Mouse (Mus musculus) midbrain, postnatal 0 days (tissue): ENCODE data around the gene Arhgef6. TPM values are rescaled to one million over a fixed set of nuclear protein-coding genes. Genes with fewer than 3 reads are reported as not detected.

Source experiments
- ATAC-seq: fragments of 200-750 bp; cut with Nextera tagmentation; 2 replicates; pipeline ENCODE4 v1.8.0; 2017; ENCODE audit warnings: moderate number of reproducible peaks, mild to moderate bottlenecking, moderate TSS enrichment, moderate library complexity; ENCODE audit not compliant: low FRiP score
- DNase-seq: peaks from one replicate; pipeline ENCODE4 v3.0.0-alpha.2; 2015; ENCODE audit warnings: low spot score
- H3K27ac ChIP-seq: fragments of 300-500 bp; sonication (generic); 2 replicates; pipeline ENCODE4 v1.5.1; 2014; ENCODE audit warnings: low read depth, mild to moderate bottlenecking, low read length, mixed read lengths
- H3K27me3 ChIP-seq: fragments of 300-500 bp; sonication (generic); 2 replicates; pipeline ENCODE4 v1.6.1; 2014; ENCODE audit warnings: low read length, control low read depth, mixed read lengths; ENCODE audit not compliant: insufficient read depth
- H3K36me3 ChIP-seq: fragments of 300-500 bp; sonication (generic); 2 replicates; pipeline ENCODE4 v1.6.1; 2014; ENCODE audit warnings: low read length, control low read depth, mixed read lengths; ENCODE audit not compliant: insufficient read depth
- H3K4me1 ChIP-seq: fragments of 300-500 bp; sonication (generic); 2 replicates; pipeline ENCODE4 v1.6.1; 2014; ENCODE audit warnings: mild to moderate bottlenecking, control low read depth, antibody characterized with exemption, low read length, mixed read lengths; ENCODE audit not compliant: insufficient read depth
- H3K4me2 ChIP-seq: fragments of 300-500 bp; sonication (generic); 2 replicates; pipeline ENCODE4 v1.6.1; 2014; ENCODE audit warnings: low read depth, mild to moderate bottlenecking, low read length, mixed read lengths; ENCODE audit not compliant: poor library complexity, severe bottlenecking
- H3K4me3 ChIP-seq: fragments of 300-500 bp; sonication (generic); 2 replicates; pipeline ENCODE4 v1.5.1; 2014; ENCODE audit warnings: low read depth, mild to moderate bottlenecking, low read length, moderate library complexity
- H3K9ac ChIP-seq: fragments of 300-500 bp; sonication (generic); replicated peaks from 2 replicates; pipeline ENCODE4 v1.6.1; 2014; ENCODE audit warnings: mild to moderate bottlenecking, low read length, moderate library complexity, mixed read lengths; ENCODE audit not compliant: poor library complexity, severe bottlenecking
- H3K9me3 ChIP-seq: fragments of 300-500 bp; sonication (generic); 2 replicates; pipeline ENCODE4 v1.6.1; 2016; ENCODE audit warnings: low read length, control low read depth
- CTCF ChIP-seq: IDR thresholded peaks from 2 replicates; pipeline ENCODE4 v1.5.1; 2016; ENCODE audit warnings: antibody characterized with exemption, mild to moderate bottlenecking
- WGBS: fragments of 180-500 bp; shearing (Covaris S2); extraction: QIAGEN DNeasy Blood & Tissue Kit; methylation state at CpG from one replicate; pipeline ENCODE4 v1.1.7; 2014; 5-methylcytosine and 5-hydroxymethylcytosine counted together
- polyA plus RNA-seq: library from polyadenylated mRNA; unstranded; fragments of >200 nt; fragmentation: Nextera tagmentation; extraction: Ambion mirVana; gene quantifications from 2 replicates; pipeline ENCODE4 v1.2.1, GENCODE M21; 2015
- total RNA-seq: library from RNA; depleted of rRNA; stranded (reverse); fragments of >200 nt; gene quantifications from 2 replicates; pipeline ENCODE4 v1.2.3, GENCODE M21; 2014

Arhgef6 gene
- total and polyA plus RNA-seq, 2 experiments from 2014 or later, result 5.0 to 8.9 TPM

GRCm38 (mm10) chrX:57200397-57200796 is 138.1 kb downstream of the Arhgef6 start:
- no peak for TF ChIP-seq CTCF
- no peak overlapping the region for H3K4me2 ChIP-seq
- 80% methylated on average over 2 of the region's 2 CpGs for WGBS
- no peak for ATAC-seq
- H3K27me3 ChIP-seq, result no peaks in the 10 kb centered on the region
- no peaks in the 10 kb centered on the region for H3K9me3 ChIP-seq
- H3K4me1 ChIP-seq, result no peaks in the 10 kb centered on the region
- H3K27ac ChIP-seq, result no peak overlapping the region
- H3K36me3 ChIP-seq, result no peaks in the 10 kb centered on the region
- H3K9ac ChIP-seq, result no peak overlapping the region
- no peak overlapping the region for H3K4me3 ChIP-seq
- no peak for DNase-seq

GRCm38 (mm10) chrX:57198036-57198435 is 140.5 kb downstream of the Arhgef6 start:
- H3K9me3 ChIP-seq, result no peaks in the 10 kb centered on the region
- 54% methylated on average over 2 of the region's 2 CpGs for WGBS
- no peak overlapping the region for H3K9ac ChIP-seq
- ATAC-seq, result no peak
- no peak overlapping the region for H3K4me2 ChIP-seq
- H3K36me3 ChIP-seq, result no peaks in the 10 kb centered on the region
- H3K4me1 ChIP-seq, result no peaks in the 10 kb centered on the region
- H3K27ac ChIP-seq, result no peak overlapping the region
- H3K27me3 ChIP-seq, result no peaks in the 10 kb centered on the region
- TF ChIP-seq CTCF, result no peak
- DNase-seq, result no peak
- no peak overlapping the region for H3K4me3 ChIP-seq

DNA sequence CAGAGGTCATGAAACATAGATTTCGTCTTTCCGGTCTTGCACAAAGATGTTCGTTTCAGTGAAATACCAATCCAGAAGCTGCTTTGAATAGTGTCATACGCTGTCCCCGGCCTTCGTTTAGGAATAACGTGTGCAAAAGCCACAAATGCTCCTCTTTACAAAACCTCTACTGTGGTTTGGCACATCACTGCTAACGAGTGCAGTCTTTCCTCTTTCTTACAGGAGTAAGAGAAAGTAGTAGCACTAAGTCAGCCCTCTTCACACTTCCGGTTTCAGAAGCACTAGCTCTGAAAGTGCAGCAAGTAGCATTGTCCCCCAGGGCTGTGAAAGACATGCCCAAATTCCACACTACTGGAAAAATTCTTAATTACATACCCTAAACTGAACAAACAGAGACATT is 142.2 kb downstream of the Arhgef6 start:
- 88% methylated on average over 9 of the region's 9 CpGs for WGBS
- Histone ChIP-seq H3K4me3 (no peak overlapping the region), H3K9me3 (no peaks in the 10 kb centered on the region), H3K36me3 (no peaks in the 10 kb centered on the region), H3K9ac (no peak overlapping the region), H3K4me2 (no peak overlapping the region), H3K27ac (no peak overlapping the region), H3K27me3 (no peaks in the 10 kb centered on the region), H3K4me1 (no peaks in the 10 kb centered on the region)
- TF ChIP-seq CTCF, result no peak
- no peak for ATAC-seq
- DNase-seq, result no peak

GRCm38 (mm10) chrX:57189335-57189734 is 149.2 kb downstream of the Arhgef6 start:
- no peak overlapping the region for H3K4me3 ChIP-seq
- DNase-seq, result no peak
- no peak overlapping the region for H3K27ac ChIP-seq
- no peak for ATAC-seq
- no peaks in the 10 kb centered on the region for H3K36me3 ChIP-seq
- no peak overlapping the region for H3K4me2 ChIP-seq
- no peak overlapping the region for H3K9ac ChIP-seq
- TF ChIP-seq CTCF, result no peak
- no peaks in the 10 kb centered on the region for H3K9me3 ChIP-seq
- no peaks in the 10 kb centered on the region for H3K4me1 ChIP-seq
- WGBS, result 74% methylated on average over 5 of the region's 5 CpGs
- no peaks in the 10 kb centered on the region for H3K27me3 ChIP-seq

GRCm38 (mm10) chrX:57187301-57187700 is 151.2 kb downstream of the Arhgef6 start:
- Histone ChIP-seq H3K27me3 (no peaks in the 10 kb centered on the region), H3K36me3 (no peaks in the 10 kb centered on the region), H3K4me1 (no peaks in the 10 kb centered on the region), H3K9ac (no peak overlapping the region), H3K9me3 (no peaks in the 10 kb centered on the region), H3K4me2 (no peak overlapping the region), H3K27ac (no peak overlapping the region), H3K4me3 (no peak overlapping the region)
- no peak for DNase-seq
- WGBS, result 91% methylated on average over 8 of the region's 8 CpGs
- ATAC-seq, result no peak
- TF ChIP-seq CTCF, result no peak

DNA sequence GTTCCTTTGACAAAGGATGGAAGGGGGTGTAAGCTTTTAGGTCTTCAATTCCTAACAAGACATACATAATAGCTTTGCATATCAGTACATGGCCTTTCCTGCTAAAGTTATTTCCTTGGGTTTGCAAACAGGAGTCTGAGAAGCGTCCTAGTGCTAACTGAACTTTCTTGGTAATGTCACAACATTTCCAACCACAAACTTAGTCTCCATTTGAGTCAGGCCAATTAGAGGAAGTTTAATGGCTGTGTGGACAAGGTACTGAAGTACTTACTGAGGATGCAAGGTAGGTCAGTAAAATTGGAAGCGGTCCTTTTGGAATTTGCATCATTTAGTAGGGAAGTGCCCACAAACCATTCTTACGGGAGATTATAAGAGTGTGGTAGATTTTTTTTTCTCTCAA is 155.2 kb downstream of the Arhgef6 start:
- Histone ChIP-seq H3K27me3 (no peaks in the 10 kb centered on the region), H3K9ac (no peak overlapping the region), H3K4me1 (no peaks in the 10 kb centered on the region), H3K36me3 (no peaks in the 10 kb centered on the region), H3K4me3 (no peak overlapping the region), H3K9me3 (no peaks in the 10 kb centered on the region), H3K4me2 (no peak overlapping the region), H3K27ac (no peak overlapping the region)
- DNase-seq, result no peak
- ATAC-seq, result no peak
- no peak for TF ChIP-seq CTCF
- 92% methylated on average over 3 of the region's 3 CpGs for WGBS
